Mouse (Mus musculus) liver, embryonic 14.5 days (tissue): ENCODE measurements around the gene Efemp2. TPM values are rescaled to one million over a fixed set of nuclear protein-coding genes. Genes with fewer than 3 reads are reported as not detected.

Source experiments
- ATAC-seq: fragments of 200-750 bp; cut with Nextera tagmentation; 2 replicates; pipeline ENCODE4 v1.8.0; 2017; ENCODE audit warnings: moderate number of reproducible peaks, mild to moderate bottlenecking, moderate library complexity; ENCODE audit not compliant: insufficient read depth
- DNase-seq, 3 experiments: peaks; one replicate each; pipeline ENCODE4 v3.0.0-alpha.2; 2012 to 2013; ENCODE audit warnings: low read depth in 3 of 3, low spot score in 3 of 3
- H3K27ac ChIP-seq: fragments of 300-500 bp; sonication (generic); 2 replicates; pipeline ENCODE4 v1.5.1; 2014; ENCODE audit warnings: moderate library complexity, mild to moderate bottlenecking, control low read depth, inconsistent platforms
- H3K27me3 ChIP-seq: fragments of 300-500 bp; sonication (generic); 2 replicates; pipeline ENCODE4 v1.6.1; 2014; ENCODE audit warnings: mild to moderate bottlenecking, low read length, moderate library complexity; ENCODE audit not compliant: control insufficient read depth, insufficient read depth
- H3K36me3 ChIP-seq: fragments of 300-500 bp; sonication (generic); replicated peaks from 2 replicates; pipeline ENCODE4 v1.6.1; 2014; ENCODE audit warnings: low read depth; ENCODE audit not compliant: control insufficient read depth, insufficient read depth
- H3K4me1 ChIP-seq, 2 experiments: fragments of 200-500 bp in 1 of 2; fragments of 300-500 bp in 1 of 2; sonication (generic) in 1 of 2; replicated peaks; 2 replicates each; pipeline ENCODE4 v1.6.1; 2012 to 2014; ENCODE audit warnings: antibody characterized with exemption in 1 of 2, inconsistent platforms in 1 of 2, low read length in 1 of 2; ENCODE audit not compliant: control insufficient read depth in 2 of 2, insufficient read depth in 2 of 2
- H3K4me2 ChIP-seq: fragments of 300-500 bp; sonication (generic); 2 replicates; pipeline ENCODE4 v1.6.1; 2014; ENCODE audit warnings: low read depth, mild to moderate bottlenecking, control low read depth, moderate library complexity
- H3K4me3 ChIP-seq, 2 experiments: fragments of 200-500 bp in 1 of 2; fragments of 300-500 bp in 1 of 2; sonication (generic) in 1 of 2; 2 replicates each; pipeline ENCODE4 v1.5.1; 2012 to 2014; ENCODE audit warnings: low read depth in 2 of 2, low read length in 2 of 2, mild to moderate bottlenecking in 2 of 2, control low read depth in 1 of 2, inconsistent platforms in 1 of 2, moderate library complexity in 1 of 2; ENCODE audit not compliant: insufficient read depth in 1 of 2
- H3K9ac ChIP-seq: fragments of 300-500 bp; sonication (generic); replicated peaks from 2 replicates; pipeline ENCODE4 v1.6.1; 2014; ENCODE audit warnings: mild to moderate bottlenecking, control low read depth, moderate library complexity
- H3K9me3 ChIP-seq: fragments of 300-500 bp; sonication (generic); 2 replicates; pipeline ENCODE4 v1.6.1; 2016; ENCODE audit warnings: low read length, mixed read lengths; ENCODE audit not compliant: control insufficient read depth
- CTCF ChIP-seq: IDR thresholded peaks from 2 replicates; pipeline ENCODE4 v1.5.1; 2016; ENCODE audit warnings: antibody characterized with exemption, low read depth, control low read depth
- EP300 ChIP-seq: IDR thresholded peaks from 2 replicates; pipeline ENCODE4 v1.6.1; 2016; ENCODE audit warnings: antibody characterized with exemption, low read depth
- WGBS: fragments of 180-500 bp; shearing (Covaris S2); extraction: QIAGEN DNeasy Blood & Tissue Kit; methylation state at CpG from one replicate; pipeline ENCODE4 v1.1.7; 2014; ENCODE audit not compliant: insufficient replicate concordance; 5-methylcytosine and 5-hydroxymethylcytosine counted together
- polyA plus RNA-seq, 2 experiments: library from polyadenylated mRNA; depleted of rRNA in 1 of 2; stranded (reverse) in 1 of 2; unstranded in 1 of 2; fragments of >200 nt; fragmentation: Nextera tagmentation in 1 of 2; extraction: Ambion mirVana in 1 of 2; gene quantifications; 2 replicates each; pipeline versions ENCODE4 v1.2.1 to v1.2.3; 2012 to 2014

Efemp2 gene
- polyA plus RNA-seq, 2 experiments: 11.4 to 11.6 TPM

GRCm38 (mm10) chr19:5431911-5432464 lies 41.8 kb upstream of the Efemp2 start:
- TF ChIP-seq EP300: no peak
- no peak for TF ChIP-seq CTCF
- WGBS: 61% methylated on average over 4 of the region's 4 CpGs
- no peak overlapping the region for H3K4me3 ChIP-seq
- ATAC-seq (no peak), DNase-seq (no peak)
- H3K4me1 ChIP-seq: peaks cover 0 to 4% of the 10 kb centered on the region in 2 experiments; a peak in 2 of 4 replicates
- H3K27ac ChIP-seq: no peak overlapping the region
- H3K4me2 ChIP-seq: no peak overlapping the region
- no peaks in the 10 kb centered on the region for H3K27me3 ChIP-seq
- no peaks in the 10 kb centered on the region for H3K9me3 ChIP-seq
- peaks cover 3% of the 10 kb centered on the region for H3K36me3 ChIP-seq
- no peak overlapping the region for H3K9ac ChIP-seq

GRCm38 (mm10) chr19:5432992-5433852 lies 40.5 kb upstream of the Efemp2 start:
- Histone ChIP-seq H3K4me1 (peaks cover 0 to 4% of the 10 kb centered on the region in 2 experiments; a peak in 2 of 4 replicates), H3K9ac (peak overlapping the region; percentile 50), H3K27ac (no peak overlapping the region), H3K27me3 (no peaks in the 10 kb centered on the region), H3K36me3 (no peaks in the 10 kb centered on the region), H3K9me3 (no peaks in the 10 kb centered on the region), H3K4me2 (peak overlapping the region; percentile 68), H3K4me3 (peak overlapping the region; percentile 26 to 45)
- DNase-seq (no peak), ATAC-seq (peak; percentile 50)
- 5% methylated on average over 16 of the region's 16 CpGs for WGBS
- no peak for TF ChIP-seq EP300
- TF ChIP-seq CTCF: peak; percentile 55

GRCm38 (mm10) chr19:5433951-5434350 lies 39.8 kb upstream of the Efemp2 start:
- Histone ChIP-seq H3K9me3 (no peaks in the 10 kb centered on the region), H3K4me3 (no peak overlapping the region), H3K27ac (no peak overlapping the region), H3K36me3 (no peaks in the 10 kb centered on the region), H3K27me3 (no peaks in the 10 kb centered on the region), H3K4me2 (peak overlapping the region; percentile 68), H3K4me1 (peaks cover 0 to 4% of the 10 kb centered on the region in 2 experiments; a peak in 2 of 4 replicates), H3K9ac (no peak overlapping the region)
- TF ChIP-seq EP300: no peak
- TF ChIP-seq CTCF: no peak
- WGBS: 43% methylated on average over 7 of the region's 7 CpGs
- DNase-seq: no peak
- ATAC-seq: no peak

GRCm38 (mm10) chr19:5444371-5444908 lies 29.3 kb upstream of the Efemp2 start:
- no peak overlapping the region for H3K27ac ChIP-seq
- no peak overlapping the region for H3K4me2 ChIP-seq
- ATAC-seq (no peak), DNase-seq (no peak)
- peaks cover 5 to 11% of the 10 kb centered on the region in 2 experiments for H3K4me1 ChIP-seq
- H3K27me3 ChIP-seq: peaks cover 36% of the 10 kb centered on the region
- H3K4me3 ChIP-seq: no peak overlapping the region
- no peak overlapping the region for H3K9ac ChIP-seq
- peaks cover 5% of the 10 kb centered on the region for H3K9me3 ChIP-seq
- TF ChIP-seq EP300: no peak
- TF ChIP-seq CTCF: no peak
- WGBS: 51% methylated on average over 9 of the region's 9 CpGs
- no peaks in the 10 kb centered on the region for H3K36me3 ChIP-seq

GRCm38 (mm10) chr19:5444954-5445353 lies 28.8 kb upstream of the Efemp2 start:
- WGBS: 34% methylated on average over 7 of the region's 7 CpGs
- Histone ChIP-seq H3K4me1 (peaks cover 5 to 11% of the 10 kb centered on the region in 2 experiments), H3K27me3 (peaks cover 39% of the 10 kb centered on the region), H3K36me3 (no peaks in the 10 kb centered on the region), H3K4me3 (no peak overlapping the region), H3K27ac (no peak overlapping the region), H3K4me2 (no peak overlapping the region), H3K9me3 (peaks cover 5% of the 10 kb centered on the region), H3K9ac (no peak overlapping the region)
- TF ChIP-seq EP300: no peak
- no peak for TF ChIP-seq CTCF
- no peak for DNase-seq
- no peak for ATAC-seq
